Mouse (Mus musculus): ENCODE data around the gene Satb1. TPM values are rescaled to one million over a fixed set of nuclear protein-coding genes. Genes with fewer than 3 reads are reported as not detected.

The Satb1 gene
- polyA plus RNA-seq, 1 experiment = 56.8 TPM

GRCm38 (mm10) chr17:51763600-51763999 lies 69.5 kb downstream of the Satb1 start:
- DNase-seq (ENCODE audit: low read depth) = no peak
- TF ChIP-seq POLR2A (IDR thresholded peaks at IDR 0.05; ENCODE audit: borderline replicate concordance, extremely low read depth, insufficient read depth, insufficient read length, poor library complexity, severe bottlenecking) = no peak
- TF ChIP-seq CTCF (IDR thresholded peaks at IDR 0.05; ENCODE audit: borderline replicate concordance, extremely low read depth, insufficient read depth, insufficient read length) = no peak

- no peak for TF ChIP-seq POLR2A (IDR thresholded peaks at IDR 0.05; ENCODE audit: borderline replicate concordance, extremely low read depth, insufficient read depth, insufficient read length, poor library complexity, severe bottlenecking)
- no peak for TF ChIP-seq CTCF (IDR thresholded peaks at IDR 0.05; ENCODE audit: borderline replicate concordance, extremely low read depth, insufficient read depth, insufficient read length)
- no peak for DNase-seq (ENCODE audit: low read depth)
These were observed 70.6 kb downstream of the Satb1 start for GRCm38 (mm10) chr17:51762503-51762902.

GRCm38 (mm10) chr17:51760997-51761655 lies 72.0 kb downstream of the Satb1 start:
- DNase-seq (ENCODE audit: low read depth) = peak; percentile 91
- TF ChIP-seq POLR2A (IDR thresholded peaks at IDR 0.05; ENCODE audit: borderline replicate concordance, extremely low read depth, insufficient read depth, insufficient read length, poor library complexity, severe bottlenecking) (no peak), CTCF (IDR thresholded peaks at IDR 0.05; ENCODE audit: borderline replicate concordance, extremely low read depth, insufficient read depth, insufficient read length) (no peak)

- DNase-seq (ENCODE audit: low read depth) = peak; percentile 80
These were observed 72.7 kb downstream of the Satb1 start for GRCm38 (mm10) chr17:51760251-51760887.

GRCm38 (mm10) chr17:51759509-51759908 lies 73.6 kb downstream of the Satb1 start:
- TF ChIP-seq CTCF (IDR thresholded peaks at IDR 0.05; ENCODE audit: borderline replicate concordance, extremely low read depth, insufficient read depth, insufficient read length) (no peak), POLR2A (IDR thresholded peaks at IDR 0.05; ENCODE audit: borderline replicate concordance, extremely low read depth, insufficient read depth, insufficient read length, poor library complexity, severe bottlenecking) (no peak)

More at GRCm38 (mm10) chr17:51760251-51760887, 72.7 kb downstream of the Satb1 start:
- TF ChIP-seq CTCF (IDR thresholded peaks at IDR 0.05; ENCODE audit: borderline replicate concordance, extremely low read depth, insufficient read depth, insufficient read length) = no peak
- TF ChIP-seq POLR2A (IDR thresholded peaks at IDR 0.05; ENCODE audit: borderline replicate concordance, extremely low read depth, insufficient read depth, insufficient read length, poor library complexity, severe bottlenecking) = no peak

GRCm38 (mm10) chr17:51752142-51752541 lies 80.9 kb downstream of the Satb1 start:
- no peak for DNase-seq (ENCODE audit: low read depth)
- TF ChIP-seq CTCF (IDR thresholded peaks at IDR 0.05; ENCODE audit: borderline replicate concordance, extremely low read depth, insufficient read depth, insufficient read length) (no peak), POLR2A (IDR thresholded peaks at IDR 0.05; ENCODE audit: borderline replicate concordance, extremely low read depth, insufficient read depth, insufficient read length, poor library complexity, severe bottlenecking) (no peak)

More at GRCm38 (mm10) chr17:51759509-51759908, 73.6 kb downstream of the Satb1 start:
- no peak for DNase-seq (ENCODE audit: low read depth)

GRCm38 (mm10) chr17:51747204-51747603 lies 85.9 kb downstream of the Satb1 start:
- TF ChIP-seq POLR2A (IDR thresholded peaks at IDR 0.05; ENCODE audit: borderline replicate concordance, extremely low read depth, insufficient read depth, insufficient read length, poor library complexity, severe bottlenecking) (no peak), CTCF (IDR thresholded peaks at IDR 0.05; ENCODE audit: borderline replicate concordance, extremely low read depth, insufficient read depth, insufficient read length) (no peak)
- DNase-seq (ENCODE audit: low read depth) = peak; percentile 59

- no peak for TF ChIP-seq CTCF (IDR thresholded peaks at IDR 0.05; ENCODE audit: borderline replicate concordance, extremely low read depth, insufficient read depth, insufficient read length)
- TF ChIP-seq POLR2A (IDR thresholded peaks at IDR 0.05; ENCODE audit: borderline replicate concordance, extremely low read depth, insufficient read depth, insufficient read length, poor library complexity, severe bottlenecking) = no peak
- peak; percentile 49 for DNase-seq (ENCODE audit: low read depth)
These were observed 90.6 kb downstream of the Satb1 start for GRCm38 (mm10) chr17:51742502-51742901.

- no peak for DNase-seq (ENCODE audit: low read depth)
These were observed 92.0 kb downstream of the Satb1 start for GRCm38 (mm10) chr17:51741126-51741525.

GRCm38 (mm10) chr17:51740246-51740645 lies 92.8 kb downstream of the Satb1 start:
- DNase-seq (ENCODE audit: low read depth) = peak; percentile 33
- TF ChIP-seq POLR2A (IDR thresholded peaks at IDR 0.05; ENCODE audit: borderline replicate concordance, extremely low read depth, insufficient read depth, insufficient read length, poor library complexity, severe bottlenecking) (no peak), CTCF (IDR thresholded peaks at IDR 0.05; ENCODE audit: borderline replicate concordance, extremely low read depth, insufficient read depth, insufficient read length) (no peak)

More at GRCm38 (mm10) chr17:51741126-51741525, 92.0 kb downstream of the Satb1 start:
- TF ChIP-seq POLR2A (IDR thresholded peaks at IDR 0.05; ENCODE audit: borderline replicate concordance, extremely low read depth, insufficient read depth, insufficient read length, poor library complexity, severe bottlenecking) (no peak), CTCF (IDR thresholded peaks at IDR 0.05; ENCODE audit: borderline replicate concordance, extremely low read depth, insufficient read depth, insufficient read length) (no peak)

GRCm38 (mm10) chr17:51724486-51724885 lies 108.6 kb downstream of the Satb1 start:
- peak; percentile 39 for DNase-seq (ENCODE audit: low read depth)

More at GRCm38 (mm10) chr17:51724486-51724885, 108.6 kb downstream of the Satb1 start:
- TF ChIP-seq CTCF (IDR thresholded peaks at IDR 0.05; ENCODE audit: borderline replicate concordance, extremely low read depth, insufficient read depth, insufficient read length) (no peak), POLR2A (IDR thresholded peaks at IDR 0.05; ENCODE audit: borderline replicate concordance, extremely low read depth, insufficient read depth, insufficient read length, poor library complexity, severe bottlenecking) (no peak)

All from brain, embryonic 14.5 days (tissue).